Mouse (Mus musculus) heart, adult 2 months (tissue): ENCODE data around the gene Sh2d2a.

Experiments used
- CTCF ChIP-seq: fragments of 200-600 bp; IDR thresholded peaks from 2 replicates; pipeline ENCODE4 v1.8.1; 2022; ENCODE audit warnings: antibody characterized with exemption, mild to moderate bottlenecking, moderate library complexity
- EP300 ChIP-seq: fragments of 200-500 bp; IDR thresholded peaks from 2 replicates; pipeline ENCODE4 v1.6.1; 2011; ENCODE audit warnings: low read depth, low read length, control low read depth; ENCODE audit not compliant: insufficient read depth
- POLR2A ChIP-seq: fragments of 200-500 bp; IDR thresholded peaks from 2 replicates; pipeline ENCODE4 v1.6.1; 2011; ENCODE audit warnings: mild to moderate bottlenecking, low read depth, low read length, control low read depth; ENCODE audit not compliant: insufficient read depth

DNA sequence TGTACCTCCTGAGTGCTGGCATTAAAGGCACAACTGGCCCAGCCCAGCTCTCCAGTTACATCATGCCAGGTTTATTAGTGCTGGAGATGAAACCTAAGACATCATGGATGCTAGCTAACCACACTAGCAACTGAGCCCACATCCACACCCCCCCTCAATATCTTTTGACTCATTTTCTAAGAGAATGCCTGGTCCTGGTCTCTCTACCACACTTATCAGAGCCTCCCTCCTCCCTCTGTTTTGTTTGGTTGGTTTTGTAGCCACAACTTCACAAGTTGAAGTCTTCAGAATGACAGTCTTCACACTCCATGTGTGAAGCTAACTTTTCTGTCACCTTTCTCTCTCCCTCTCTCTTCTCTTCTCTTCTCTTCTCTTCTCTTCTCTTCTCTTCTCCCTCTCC is 5.7 kb upstream of the Sh2d2a start:
- TF ChIP-seq CTCF (no peak), EP300 (no peak), POLR2A (no peak)
